Mouse (Mus musculus): ENCODE measurements around the gene Uqcr10.

GRCm38 (mm10) chr11:4684186-4684585 is 20.0 kb downstream of the Uqcr10 start:
- TF ChIP-seq CTCF (IDR thresholded peaks at IDR 0.05; ENCODE audit: extremely low read depth, insufficient read length, insufficient replicate concordance, low read depth, low read length) (no peak), POLR2A (IDR thresholded peaks at IDR 0.05; ENCODE audit: low read depth, low read length) (no peak)
